Mouse (Mus musculus) intestine, embryonic 14.5 days (tissue): Measurements from ENCODE around the gene Cacnb1. TPM values are rescaled to one million over a fixed set of nuclear protein-coding genes. Genes with fewer than 3 reads are reported as not detected.

Experiments used
- ATAC-seq: fragments of 200-750 bp; cut with Nextera tagmentation; replicated peaks from 2 replicates; pipeline ENCODE4 v1.8.0; 2017; ENCODE audit warnings: low read depth, moderate number of reproducible peaks, moderate TSS enrichment, moderate library complexity; ENCODE audit not compliant: low FRiP score, low TSS enrichment
- DNase-seq: peaks from one replicate; pipeline ENCODE4 v3.0.0-alpha.2; 2018; ENCODE audit warnings: low spot score
- H3K27ac ChIP-seq: fragments of 300-500 bp; sonication (generic); 2 replicates; pipeline ENCODE4 v1.5.1; 2014; ENCODE audit warnings: low read depth, mild to moderate bottlenecking, control low read depth
- H3K27me3 ChIP-seq: fragments of 300-500 bp; sonication (generic); replicated peaks from 2 replicates; pipeline ENCODE4 v1.6.1; 2014; ENCODE audit warnings: low read length, control low read depth; ENCODE audit not compliant: control insufficient read depth, insufficient read depth
- H3K36me3 ChIP-seq: fragments of 300-500 bp; sonication (generic); 2 replicates; pipeline ENCODE4 v1.6.1; 2014; ENCODE audit warnings: low read length, control low read depth; ENCODE audit not compliant: control insufficient read depth, insufficient read depth
- H3K4me1 ChIP-seq: fragments of 300-500 bp; sonication (generic); replicated peaks from 2 replicates; pipeline ENCODE4 v1.6.1; 2014; ENCODE audit warnings: low read length, control low read depth, mixed read lengths; ENCODE audit not compliant: control insufficient read depth, insufficient read depth
- H3K4me2 ChIP-seq: fragments of 300-500 bp; sonication (generic); 2 replicates; pipeline ENCODE4 v1.6.1; 2014; ENCODE audit warnings: low read length
- H3K4me3 ChIP-seq: fragments of 300-500 bp; sonication (generic); 2 replicates; pipeline ENCODE4 v1.5.1; 2014; ENCODE audit warnings: low read depth, low read length, control low read depth, mixed read lengths
- H3K9ac ChIP-seq: fragments of 300-500 bp; sonication (generic); 2 replicates; pipeline ENCODE4 v1.6.1; 2014; ENCODE audit warnings: mild to moderate bottlenecking, low read length
- H3K9me3 ChIP-seq: fragments of 300-500 bp; sonication (generic); 2 replicates; pipeline ENCODE4 v1.6.1; 2016; ENCODE audit warnings: low read length, control low read depth; ENCODE audit not compliant: control insufficient read depth
- WGBS: fragments of 180-500 bp; shearing (Covaris S2); extraction: QIAGEN DNeasy Blood & Tissue Kit; methylation state at CpG from one replicate; pipeline ENCODE4 v1.1.7; 2014; 5-methylcytosine and 5-hydroxymethylcytosine counted together
- polyA plus RNA-seq: library from polyadenylated mRNA; unstranded; fragments of >200 nt; fragmentation: Nextera tagmentation; extraction: Ambion mirVana; gene quantifications from 2 replicates; pipeline ENCODE4 v1.2.1, GENCODE M21; 2014

Cacnb1 gene
- polyA plus RNA-seq, 1 experiment from 2014 or later: 7.5 TPM

DNA sequence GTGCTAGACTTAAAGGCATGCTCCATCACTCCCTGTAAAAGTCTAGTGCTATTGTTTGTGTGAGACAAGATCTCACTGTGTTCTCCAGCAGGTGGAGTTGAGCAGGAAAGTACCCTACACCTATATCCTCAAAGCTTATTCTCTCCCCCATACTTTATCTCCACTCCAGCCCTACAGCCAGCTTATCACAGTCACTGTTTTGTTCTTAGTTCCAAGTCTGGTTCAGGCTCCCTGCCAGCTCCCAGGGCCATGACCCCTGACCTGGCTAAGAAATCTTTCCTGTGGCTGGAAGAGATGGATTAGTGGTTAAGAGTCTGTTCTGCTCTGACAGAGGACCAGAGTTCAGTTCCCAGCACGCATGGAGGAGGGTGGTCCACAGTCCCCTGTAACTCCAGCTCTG, 23.6 kb upstream of the Cacnb1 start:
- Histone ChIP-seq H3K4me2 (no peak overlapping the region), H3K9ac (no peak overlapping the region), H3K27ac (no peak overlapping the region), H3K36me3 (no peaks in the 10 kb centered on the region), H3K9me3 (no peaks in the 10 kb centered on the region), H3K4me1 (no peaks in the 10 kb centered on the region), H3K27me3 (peaks cover 30% of the 10 kb centered on the region), H3K4me3 (no peak overlapping the region)
- no peak for ATAC-seq
- WGBS: 60% methylated on average over 1 of the region's 1 CpGs
- DNase-seq: no peak

DNA sequence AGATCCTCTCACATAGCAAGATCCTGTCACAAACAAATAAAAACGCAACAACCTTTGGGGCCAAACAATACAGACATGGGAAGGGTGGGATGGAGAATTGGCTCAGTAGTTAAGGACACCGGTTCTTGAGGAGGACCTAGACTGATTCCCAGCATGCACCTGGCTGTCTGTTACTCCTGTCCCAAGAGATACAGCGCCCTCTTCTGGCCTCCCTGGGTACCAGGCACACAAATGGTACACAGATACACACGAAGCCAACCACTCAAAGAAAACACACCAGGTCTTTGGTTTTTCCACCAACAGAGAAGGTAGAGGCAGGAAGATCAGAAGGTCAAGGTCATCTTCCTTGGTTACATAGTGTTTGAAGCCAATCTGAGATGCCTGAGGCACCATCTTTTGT, 22.8 kb upstream of the Cacnb1 start:
- no peak overlapping the region for H3K4me2 ChIP-seq
- 69% methylated on average over 4 of the region's 4 CpGs for WGBS
- H3K9ac ChIP-seq: no peak overlapping the region
- H3K27ac ChIP-seq: no peak overlapping the region
- DNase-seq: no peak
- no peak for ATAC-seq
- H3K4me1 ChIP-seq: no peaks in the 10 kb centered on the region
- no peaks in the 10 kb centered on the region for H3K36me3 ChIP-seq
- no peak overlapping the region for H3K4me3 ChIP-seq
- H3K27me3 ChIP-seq: peaks cover 21% of the 10 kb centered on the region
- no peaks in the 10 kb centered on the region for H3K9me3 ChIP-seq

DNA sequence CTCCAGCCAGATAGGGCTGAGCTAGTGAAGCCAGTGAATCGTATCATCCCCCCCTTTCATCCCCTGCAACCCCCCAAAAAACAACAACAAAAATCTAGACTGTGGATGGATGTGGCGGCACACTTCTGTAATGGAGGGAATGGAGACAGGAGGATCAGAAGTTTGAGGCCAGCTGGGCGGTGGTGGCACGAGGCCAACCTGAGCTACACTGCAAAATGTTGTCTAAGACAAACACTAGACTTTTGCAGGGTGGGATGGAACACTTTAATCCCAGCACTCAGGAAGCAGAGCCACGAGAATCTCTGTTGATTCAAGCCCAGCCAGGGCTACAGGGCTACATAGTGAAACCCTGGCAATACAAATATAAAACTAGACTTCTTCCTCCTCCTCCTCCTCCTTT, 21.2 kb upstream of the Cacnb1 start:
- Histone ChIP-seq H3K4me1 (no peaks in the 10 kb centered on the region), H3K27ac (no peak overlapping the region), H3K36me3 (no peaks in the 10 kb centered on the region), H3K9ac (no peak overlapping the region), H3K4me2 (no peak overlapping the region), H3K9me3 (no peaks in the 10 kb centered on the region), H3K27me3 (peaks cover 10% of the 10 kb centered on the region; the same call in 1 of the 2 replicates), H3K4me3 (no peak overlapping the region)
- DNase-seq (no peak), ATAC-seq (no peak)
- 67% methylated on average over 5 of the region's 5 CpGs for WGBS

DNA sequence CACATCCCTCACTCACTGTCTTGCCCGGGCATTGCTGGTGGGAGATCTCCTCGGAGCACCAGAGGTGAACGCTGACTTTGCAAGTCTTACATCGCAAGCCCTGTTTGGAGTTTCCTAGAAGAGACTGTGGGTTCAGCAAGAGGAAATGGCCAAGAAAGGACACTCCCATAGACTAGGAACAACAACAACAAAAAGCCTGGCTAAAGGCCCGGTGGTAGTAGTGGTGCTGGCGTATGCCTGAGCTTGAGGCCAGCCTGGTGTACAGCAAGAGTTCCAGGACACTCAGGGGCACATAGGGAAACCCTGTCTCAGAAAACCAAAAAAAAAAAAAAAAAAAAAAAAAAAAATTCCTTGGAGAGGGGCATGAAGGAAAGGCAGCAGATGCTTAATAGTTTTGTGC, 19.9 kb upstream of the Cacnb1 start:
- no peak overlapping the region for H3K9ac ChIP-seq
- H3K27me3 ChIP-seq: 0 out of 2 replicates have a peak, but pooled peaks cover 2% of the 10 kb centered on the region
- H3K36me3 ChIP-seq: no peaks in the 10 kb centered on the region
- H3K4me3 ChIP-seq: no peak overlapping the region
- DNase-seq: no peak
- 81% methylated on average over 6 of the region's 6 CpGs for WGBS
- no peak overlapping the region for H3K4me2 ChIP-seq
- no peaks in the 10 kb centered on the region for H3K9me3 ChIP-seq
- H3K27ac ChIP-seq: no peak overlapping the region
- H3K4me1 ChIP-seq: no peaks in the 10 kb centered on the region
- ATAC-seq: no peak

DNA sequence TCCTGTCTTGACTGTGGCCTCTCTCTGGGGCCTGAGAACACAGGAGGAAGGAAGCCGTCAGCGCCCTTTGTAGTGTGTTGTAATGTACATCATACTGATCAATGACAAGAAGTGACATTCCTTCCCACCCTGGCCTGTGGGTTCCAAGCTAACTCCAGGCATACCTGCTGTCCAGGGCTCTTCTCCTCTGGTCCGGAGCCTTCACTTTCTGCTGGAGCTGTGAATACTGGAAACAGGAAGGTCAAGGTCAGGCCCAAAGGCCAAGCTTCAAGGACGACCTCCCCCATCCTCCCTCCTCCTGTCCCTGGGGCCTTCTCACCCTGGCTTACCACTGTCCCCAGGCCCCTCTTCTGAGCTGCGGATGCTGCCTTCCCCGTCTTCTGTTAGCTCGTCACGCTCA, 18.1 kb upstream of the Cacnb1 start:
- no peaks in the 10 kb centered on the region for H3K36me3 ChIP-seq
- no peak overlapping the region for H3K9ac ChIP-seq
- DNase-seq (no peak), ATAC-seq (no peak)
- H3K4me3 ChIP-seq: no peak overlapping the region
- 83% methylated on average over 8 of the region's 8 CpGs for WGBS
- no peak overlapping the region for H3K4me2 ChIP-seq
- no peaks in the 10 kb centered on the region for H3K4me1 ChIP-seq
- H3K27ac ChIP-seq: no peak overlapping the region
- peaks cover 7% of the 10 kb centered on the region for H3K27me3 ChIP-seq
- H3K9me3 ChIP-seq: no peaks in the 10 kb centered on the region

DNA sequence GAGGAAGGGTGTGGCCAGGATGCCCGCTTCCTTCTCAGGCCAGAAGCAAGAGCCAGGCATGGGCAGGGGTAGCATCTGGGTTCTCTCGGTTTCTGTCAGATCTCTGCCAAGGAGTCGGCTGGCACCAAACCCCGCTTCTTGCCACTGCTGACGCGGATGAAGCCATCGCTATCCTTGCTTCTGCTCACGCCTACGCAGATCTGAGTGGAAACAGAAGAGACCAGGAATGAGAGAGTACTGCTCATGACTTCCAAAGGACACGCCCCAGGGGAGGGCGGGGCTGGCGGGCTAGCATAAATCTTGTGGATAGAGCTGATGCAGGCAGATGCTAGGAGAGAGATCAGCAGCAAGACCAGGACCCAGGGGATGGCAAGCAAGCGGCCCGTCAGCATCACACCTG, 15.0 kb upstream of the Cacnb1 start:
- no peak for ATAC-seq
- Histone ChIP-seq H3K27me3 (peaks cover 13% of the 10 kb centered on the region), H3K27ac (no peak overlapping the region), H3K4me3 (no peak overlapping the region), H3K4me1 (peaks cover 5% of the 10 kb centered on the region; the same call in 1 of the 2 replicates), H3K9ac (no peak overlapping the region), H3K9me3 (no peaks in the 10 kb centered on the region), H3K4me2 (no peak overlapping the region), H3K36me3 (no peaks in the 10 kb centered on the region)
- no peak for DNase-seq
- WGBS: 63% methylated on average over 14 of the region's 14 CpGs

DNA sequence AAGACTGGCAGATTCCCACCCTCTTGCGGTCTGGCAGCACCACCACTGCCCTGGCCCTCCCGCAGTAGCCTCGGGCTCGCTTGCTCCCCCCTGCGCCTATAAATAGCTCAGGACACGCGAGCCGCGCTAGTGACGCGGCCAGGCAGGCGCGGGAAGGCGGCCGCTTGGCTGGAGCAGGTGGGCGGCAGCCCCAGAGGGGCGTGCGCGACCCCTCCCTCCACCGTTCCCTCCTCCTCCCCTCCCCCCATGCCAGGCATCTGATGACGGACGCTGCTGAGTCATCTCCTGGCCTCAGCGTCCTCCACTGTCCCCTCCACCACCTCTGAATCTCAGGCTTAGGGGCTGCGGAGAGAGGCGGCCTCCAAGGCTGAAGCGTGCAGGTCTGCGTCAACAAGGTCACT, 13.1 kb upstream of the Cacnb1 start:
- Histone ChIP-seq H3K36me3 (peaks cover 3% of the 10 kb centered on the region), H3K4me1 (peaks cover 5% of the 10 kb centered on the region; the same call in 1 of the 2 replicates), H3K4me2 (peak overlapping the region; percentile 57), H3K27ac (no peak overlapping the region), H3K27me3 (peaks cover 13% of the 10 kb centered on the region), H3K9me3 (no peaks in the 10 kb centered on the region), H3K9ac (peak overlapping the region; percentile 35; the same call in 1 of the 2 replicates), H3K4me3 (peak overlapping the region; percentile 17; the same call in 1 of the 2 replicates)
- DNase-seq (peak; percentile 64), ATAC-seq (peak; percentile 57; the same call in 1 of the 2 replicates)
- WGBS: under 1% methylated on average over 27 of the region's 27 CpGs

DNA sequence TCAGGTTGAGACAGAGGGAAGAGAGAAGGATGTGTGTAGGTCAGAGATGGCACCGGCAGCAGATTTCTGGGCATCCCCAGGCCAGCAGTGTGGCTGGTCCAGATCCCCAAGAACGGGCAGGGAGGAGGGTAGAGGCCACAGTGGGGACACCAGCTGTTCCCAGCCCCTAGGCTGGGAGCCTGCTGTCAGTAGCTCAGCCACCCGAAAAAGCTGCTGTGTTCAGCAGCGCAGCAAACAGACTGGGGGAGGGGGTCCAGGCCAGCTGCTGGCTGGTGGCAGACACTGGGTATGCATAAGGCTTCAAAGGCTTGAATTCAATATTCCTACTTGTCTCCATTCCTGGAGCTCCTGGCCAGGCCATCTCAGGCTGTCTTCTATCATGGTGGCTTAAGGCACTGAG, 12.0 kb upstream of the Cacnb1 start:
- Histone ChIP-seq H3K9ac (no peak overlapping the region), H3K27me3 (peaks cover 13% of the 10 kb centered on the region), H3K27ac (no peak overlapping the region), H3K4me2 (no peak overlapping the region), H3K4me1 (peaks cover 5% of the 10 kb centered on the region; the same call in 1 of the 2 replicates), H3K4me3 (no peak overlapping the region), H3K36me3 (peaks cover 15% of the 10 kb centered on the region), H3K9me3 (no peaks in the 10 kb centered on the region)
- 47% methylated on average over 4 of the region's 4 CpGs for whole genome bisulfite sequencing
- ATAC-seq (no peak), DNase-seq (no peak)

DNA sequence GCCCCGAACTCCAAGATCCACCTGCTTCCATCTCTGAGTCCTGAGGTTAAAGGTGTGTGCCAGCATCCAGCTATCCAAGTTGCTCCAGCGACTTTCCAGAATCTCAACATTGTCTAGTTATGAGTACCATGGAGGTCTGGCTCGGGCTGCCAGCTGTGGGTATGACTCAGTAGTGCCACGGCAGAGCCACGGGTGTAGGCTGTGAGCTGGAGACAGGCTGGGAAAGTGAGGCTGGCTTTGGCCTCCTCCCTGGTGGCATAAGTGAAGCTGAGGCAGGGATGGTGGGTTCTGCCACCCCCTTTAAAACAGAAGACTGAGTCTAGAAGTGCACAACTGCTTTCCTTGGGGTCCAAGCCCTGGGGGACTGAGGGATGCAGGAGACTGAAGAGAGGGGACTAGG, 11.2 kb upstream of the Cacnb1 start:
- Histone ChIP-seq H3K27ac (no peak overlapping the region), H3K4me3 (no peak overlapping the region), H3K4me1 (peaks cover 5% of the 10 kb centered on the region; the same call in 1 of the 2 replicates), H3K9ac (no peak overlapping the region), H3K9me3 (no peaks in the 10 kb centered on the region), H3K27me3 (peaks cover 13% of the 10 kb centered on the region), H3K36me3 (peaks cover 22% of the 10 kb centered on the region), H3K4me2 (no peak overlapping the region)
- ATAC-seq (no peak), DNase-seq (no peak)
- 87% methylated on average over 5 of the region's 5 CpGs for WGBS
